Mouse (Mus musculus) layer of hippocampus, postnatal 10 days (tissue): ENCODE measurements around the gene Olfr524. TPM values are rescaled to one million over a fixed set of nuclear protein-coding genes. Genes with fewer than 3 reads are reported as not detected.

Source experiments
- DNase-seq, 2 experiments: peaks; one replicate each; pipeline ENCODE4 v3.0.0; 2021; ENCODE audit warnings: low spot score in 2 of 2
- total RNA-seq, 2 experiments: library from RNA; stranded (reverse); gene quantifications; 2 replicates each; pipeline ENCODE4 v1.2.3; 2021

The Olfr524 gene
- total RNA-seq, 2 experiments from 2014 or later = not detected

- peak; percentile 29 to 59 for DNase-seq
These were observed 18.8 kb downstream of the Olfr524 start for GRCm38 (mm10) chr7:140186646-140187620.

GRCm38 (mm10) chr7:140184206-140184605 lies 21.6 kb downstream of the Olfr524 start:
- no peak for DNase-seq

DNA sequence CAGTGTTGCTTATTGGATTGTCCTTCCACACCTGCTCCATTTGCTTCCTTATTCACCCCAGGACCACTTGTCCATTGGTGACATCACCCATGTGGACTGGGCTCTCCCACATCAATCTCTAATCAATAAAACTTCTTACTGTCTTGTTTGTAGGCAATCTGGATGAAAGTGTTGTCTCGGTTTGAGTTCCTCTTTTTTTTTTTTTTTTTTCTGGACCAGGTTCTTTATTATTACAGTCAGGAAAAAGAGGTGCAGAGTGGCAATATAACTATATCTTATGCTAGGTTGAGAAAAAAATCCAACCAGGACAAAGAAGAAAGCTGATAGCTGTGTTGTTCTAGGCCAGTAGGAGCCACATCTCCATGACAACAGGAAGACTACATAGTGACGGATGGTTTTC lies 25.1 kb downstream of the Olfr524 start:
- DNase-seq = no peak

GRCm38 (mm10) chr7:140179176-140179575 lies 26.6 kb downstream of the Olfr524 start:
- no peak for DNase-seq

GRCm38 (mm10) chr7:140172936-140173335 lies 32.8 kb downstream of the Olfr524 start, which contains the start of gene Olfr523:
Gene Olfr523, plus strand, starts transcription at chr7:140173217.
- DNase-seq = no peak

GRCm38 (mm10) chr7:140170863-140171262 lies 34.9 kb downstream of the Olfr524 start:
- no peak for DNase-seq

DNA sequence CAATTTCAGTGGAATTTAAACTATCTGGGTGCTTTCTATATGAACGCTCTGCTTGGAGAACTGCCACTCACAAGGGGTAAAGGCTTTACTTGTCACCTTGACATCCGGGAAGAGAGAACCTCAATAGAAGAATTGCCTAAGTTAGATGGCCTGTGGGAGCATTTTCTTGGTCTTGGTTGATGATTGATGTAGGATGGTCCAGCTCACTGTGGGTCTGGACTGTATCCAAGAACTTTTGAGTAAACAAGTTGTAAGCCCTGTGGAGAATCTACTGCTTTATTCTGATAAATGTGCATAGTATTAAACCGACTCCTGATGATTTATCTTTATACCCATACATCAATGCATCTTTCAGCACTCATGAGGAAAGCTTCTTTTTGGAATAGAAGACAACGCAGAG lies 36.4 kb downstream of the Olfr524 start:
- no peak for DNase-seq

- no peak for DNase-seq
These were observed 37.8 kb downstream of the Olfr524 start for GRCm38 (mm10) chr7:140167950-140168349.

DNA sequence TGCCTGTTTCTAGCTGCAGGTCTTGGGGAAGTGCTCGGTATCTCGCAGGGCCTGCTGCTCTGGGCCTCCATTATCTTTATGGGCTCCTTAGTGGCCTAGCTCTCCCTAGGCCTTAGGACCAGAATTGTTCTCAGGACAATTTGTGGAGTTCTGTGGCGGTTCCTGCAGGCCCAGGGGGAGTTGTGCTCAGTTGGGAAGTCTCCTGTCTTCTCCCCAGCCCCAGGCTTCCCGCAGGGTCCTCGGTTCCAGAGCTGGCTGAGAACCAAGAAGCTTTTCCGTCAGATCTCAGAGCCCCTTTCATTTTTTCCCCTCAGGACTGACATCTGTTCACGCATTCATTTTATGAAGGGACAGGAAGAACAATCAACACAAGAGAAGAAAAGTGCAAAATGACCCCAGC lies 41.1 kb downstream of the Olfr524 start, which contains the start of gene Olfr522:
TSS of gene Olfr522 (minus strand) at position 101 of the 400 bp plus-strand sequence.
- DNase-seq = no peak

DNA sequence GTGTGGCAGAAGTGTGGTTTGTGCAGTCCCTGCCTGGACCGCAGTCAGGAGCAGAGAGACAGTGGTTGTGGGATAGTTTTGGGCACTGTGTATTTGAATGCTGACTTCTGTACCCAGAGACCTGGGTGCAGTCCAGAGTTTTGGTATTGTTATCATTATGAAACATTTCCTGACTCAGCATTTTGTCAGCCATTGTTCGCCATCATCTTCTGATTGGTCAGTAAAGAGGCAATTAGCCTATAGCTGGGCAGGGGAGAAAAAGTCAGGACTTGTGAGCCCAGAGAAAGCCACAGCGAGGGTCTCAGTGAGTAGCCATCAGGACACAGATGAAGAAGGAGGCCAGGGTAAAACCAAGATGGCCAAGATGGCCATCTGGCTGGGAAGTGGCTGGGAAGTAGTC lies 45.4 kb downstream of the Olfr524 start:
- DNase-seq = no peak

- DNase-seq = peak; percentile 66 to 74
These were observed 51.4 kb downstream of the Olfr524 start, which contains the start of gene Sprn for GRCm38 (mm10) chr7:140154218-140154927. Gene Sprn, minus strand, starts transcription at chr7:140154877.

DNA sequence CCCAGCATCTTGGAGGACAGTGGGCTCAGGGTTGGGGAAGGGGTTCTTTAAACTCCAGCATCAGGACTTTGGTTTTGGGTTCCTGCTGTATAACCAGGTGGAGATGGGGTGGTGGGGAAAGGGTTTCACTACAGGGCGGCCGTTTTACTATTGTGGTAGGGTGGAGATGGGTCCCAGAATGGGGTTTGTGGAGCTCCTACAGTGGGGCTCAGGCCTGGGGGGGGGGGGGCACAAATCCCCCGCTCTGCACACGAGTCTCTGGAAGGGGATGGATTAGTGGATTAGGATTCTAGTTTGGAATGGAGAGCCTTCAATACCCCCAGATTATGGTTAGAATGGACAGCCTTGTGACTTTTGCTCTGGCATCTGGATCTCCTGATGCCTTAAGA lies 51.9 kb downstream of the Olfr524 start:
- DNase-seq = no peak

DNA sequence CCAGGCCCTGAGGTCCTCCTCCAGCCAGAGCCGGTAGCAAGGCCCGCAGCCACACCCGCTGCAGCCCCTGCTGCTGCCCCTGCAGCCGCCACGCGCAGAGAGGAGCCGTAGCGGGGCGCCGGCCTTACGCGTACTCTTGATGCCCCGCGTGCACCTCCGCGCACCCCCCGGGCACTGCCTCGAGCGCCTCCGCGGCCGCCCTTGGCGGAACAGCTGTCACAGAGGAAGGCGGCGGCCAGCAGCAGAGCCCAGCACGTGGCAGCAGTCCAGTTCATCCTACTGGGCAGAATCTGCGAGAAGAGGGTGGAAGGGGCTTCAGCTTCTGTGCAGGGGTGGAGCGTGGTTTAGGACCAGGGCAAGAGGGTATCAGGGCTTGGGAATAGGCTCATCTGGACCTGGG lies 52.4 kb downstream of the Olfr524 start:
- DNase-seq = peak; percentile 64 to 67

Other genes with a start within 250 kb of the Olfr524 start
- gene 6430531B16Rik, start 227.2 kb downstream of the Olfr524 start, total RNA-seq = 1 to 10 TPM in 1 of 2 experiments, under 1 TPM in 1; 0.87 to 1.0 TPM
- 1 to 10 TPM; 1.3 to 2.4 TPM for gene Adam8, start 213.4 kb downstream of the Olfr524 start, total RNA-seq
- 10 to 100 TPM; 22.3 to 24.9 TPM for gene Zfp511, start 169.6 kb downstream of the Olfr524 start, total RNA-seq
- gene Tubgcp2, start 169.3 kb downstream of the Olfr524 start, total RNA-seq = 10 to 100 TPM; 40.8 TPM
- under 1 TPM; 0.16 to 0.20 TPM for gene Msx3, start 156.9 kb downstream of the Olfr524 start, total RNA-seq
- 100 to 1,000 TPM; 247 to 252 TPM for gene Caly, start 123.4 kb downstream of the Olfr524 start, total RNA-seq
- not detected for gene Prap1, start 112.6 kb downstream of the Olfr524 start, total RNA-seq
- gene Fuom, start 103.5 kb downstream of the Olfr524 start, total RNA-seq = 10 to 100 TPM; 26.8 to 27.1 TPM
- gene Paox, start 90.2 kb downstream of the Olfr524 start, total RNA-seq = 1 to 10 TPM; 6.2 to 7.1 TPM
- 10 to 100 TPM; 63.4 to 67.1 TPM for gene Echs1, start 89.5 kb downstream of the Olfr524 start, total RNA-seq
- gene Mtg1, start 68.4 kb downstream of the Olfr524 start, total RNA-seq = 10 to 100 TPM; 27.0 to 30.2 TPM
- gene Sprn, start 51.1 kb downstream of the Olfr524 start, total RNA-seq = 100 to 1,000 TPM; 145 to 155 TPM
- not detected for gene Olfr522, start 41.2 kb downstream of the Olfr524 start, total RNA-seq
- gene Olfr523, start 32.7 kb downstream of the Olfr524 start, total RNA-seq = not detected
- gene Cd163l1, start 12.3 kb upstream of the Olfr524 start, total RNA-seq = under 1 TPM; 0.64 to 0.78 TPM
- under 1 TPM; 0.18 to 0.20 TPM for gene 5830411N06Rik, start 41.3 kb upstream of the Olfr524 start, total RNA-seq
- gene Olfr525, start 114.9 kb upstream of the Olfr524 start, total RNA-seq = not detected
- not detected for gene Olfr527, start 128.1 kb upstream of the Olfr524 start, total RNA-seq
- gene Olfr60, start 155.7 kb upstream of the Olfr524 start, total RNA-seq = not detected
- not detected for gene Olfr530, start 170.4 kb upstream of the Olfr524 start, total RNA-seq
- gene Olfr531, start 197.0 kb upstream of the Olfr524 start, total RNA-seq = not detected
- gene Olfr532, start 215.7 kb upstream of the Olfr524 start, total RNA-seq = not detected